Mouse (Mus musculus): ENCODE data around the gene Haus8. TPM values are rescaled to one million over a fixed set of nuclear protein-coding genes. Genes with fewer than 3 reads are reported as not detected.
"Not testable (repeated sequence)": the region's sequence is repeated elsewhere in the genome, so short reads cannot be mapped to it uniquely, and the experiment has no call there.

Haus8 gene
- total and polyA plus RNA-seq, 2 experiments, result 2.8 to 4.0 TPM

DNA sequence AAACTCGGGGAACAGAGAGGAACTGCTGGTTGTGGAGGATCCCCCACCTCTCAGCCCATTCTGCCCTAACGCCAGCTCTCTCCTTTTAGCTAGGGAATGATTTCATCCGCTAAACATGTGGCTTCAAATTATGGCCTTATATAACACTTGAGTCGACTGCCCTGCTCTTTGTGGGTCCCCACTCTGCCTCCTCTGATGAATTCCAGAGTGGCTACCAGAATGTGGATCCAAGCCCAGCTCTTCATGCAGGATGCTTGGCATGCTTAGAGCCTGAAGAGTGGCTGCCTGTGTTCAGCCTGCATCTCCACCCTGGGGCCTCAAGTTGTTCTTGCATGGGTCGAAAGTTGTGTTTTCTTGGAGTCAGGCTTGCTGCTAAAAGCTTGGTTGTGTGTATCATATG lies 9.9 kb upstream of the Haus8 start:
- no peaks in the 10 kb centered on the region for H3K4me1 ChIP-seq (ENCODE audit: control insufficient read depth, insufficient read depth, low read length)
- H3K9ac ChIP-seq (ENCODE audit: low read depth, low read length), result no peak overlapping the region
- no peak for DNase-seq (ENCODE audit: extremely low read depth, low read depth, low spot score)
- no peak overlapping the region for H3K4me3 ChIP-seq (ENCODE audit: insufficient read depth, low read depth, low read length)
- 86% methylated on average over 5 of the region's 5 CpGs for WGBS
- peaks cover 25% of the 10 kb centered on the region; the same call in 1 of the 2 replicates for H3K79me2 ChIP-seq (ENCODE audit: control insufficient read depth, insufficient read depth, low read length)
- no peaks in the 10 kb centered on the region for H3K27me3 ChIP-seq (ENCODE audit: control insufficient read depth, insufficient read depth, low read length)
- H3K27ac ChIP-seq (replicated peaks; ENCODE audit: insufficient read depth, low read depth, low read length), result no peak overlapping the region
- H3K36me3 ChIP-seq (ENCODE audit: control insufficient read depth, insufficient read depth, low read length), result no peaks in the 10 kb centered on the region
- TF ChIP-seq POLR2A (IDR thresholded peaks at IDR 0.05; ENCODE audit: extremely low read depth, insufficient read depth, low read length) (no peak), CTCF (IDR thresholded peaks at IDR 0.05; ENCODE audit: low read depth, low read length) (no peak)

DNA sequence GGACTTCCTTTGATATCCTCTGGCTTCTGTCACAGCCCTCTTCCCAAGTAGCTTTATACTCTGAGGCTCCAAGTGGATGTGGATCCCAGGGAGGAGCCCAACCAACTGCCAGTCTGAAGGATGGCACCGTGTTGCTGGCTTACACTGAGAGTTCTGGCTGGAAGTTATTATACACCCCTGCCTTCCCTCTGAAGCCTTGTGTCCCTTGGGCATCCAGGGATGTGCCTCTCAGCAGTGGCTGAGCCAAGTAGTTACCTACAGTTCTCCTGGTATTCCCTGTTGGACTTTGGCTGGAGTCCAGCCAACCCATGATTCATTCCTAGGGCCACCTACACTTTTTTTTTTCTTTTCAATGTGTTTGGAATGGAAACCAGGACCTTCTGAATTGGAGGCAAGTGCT lies 9.0 kb upstream of the Haus8 start:
- DNase-seq (ENCODE audit: extremely low read depth, low read depth, low spot score); H3K27me3 ChIP-seq (ENCODE audit: control insufficient read depth, insufficient read depth, low read length); H3K4me3 ChIP-seq (ENCODE audit: insufficient read depth, low read depth, low read length); H3K9ac ChIP-seq (ENCODE audit: low read depth, low read length); H3K36me3 ChIP-seq (ENCODE audit: control insufficient read depth, insufficient read depth, low read length); H3K4me1 ChIP-seq (ENCODE audit: control insufficient read depth, insufficient read depth, low read length); H3K27ac ChIP-seq (replicated peaks; ENCODE audit: insufficient read depth, low read depth, low read length): not testable (repeated sequence)
- peaks cover 29% of the 10 kb centered on the region; the same call in 1 of the 2 replicates for H3K79me2 ChIP-seq (ENCODE audit: control insufficient read depth, insufficient read depth, low read length)
- WGBS, result 88% methylated on average over 1 of the region's 1 CpGs

DNA sequence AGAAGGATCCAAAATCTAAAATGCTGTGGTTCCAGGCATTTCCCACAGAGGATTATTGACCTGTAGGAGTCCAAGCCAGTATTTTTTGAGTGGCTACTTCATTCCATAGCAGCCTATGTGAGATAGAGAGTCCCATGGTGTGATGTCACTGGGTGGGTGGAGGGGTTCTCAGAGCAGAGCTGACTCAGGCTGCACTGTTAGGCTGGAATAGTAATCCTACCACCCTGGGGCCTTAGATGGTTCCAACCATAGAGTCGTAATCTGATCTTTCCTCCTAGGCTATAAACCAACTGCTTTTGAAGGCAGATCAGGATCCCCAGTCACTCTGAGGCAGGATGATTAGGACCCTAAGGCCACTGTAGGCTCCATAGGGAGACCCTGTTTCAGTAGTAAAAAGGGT lies 6.7 kb upstream of the Haus8 start:
- H3K36me3 ChIP-seq (ENCODE audit: control insufficient read depth, insufficient read depth, low read length); DNase-seq (ENCODE audit: extremely low read depth, low read depth, low spot score); H3K27ac ChIP-seq (replicated peaks; ENCODE audit: insufficient read depth, low read depth, low read length); H3K4me3 ChIP-seq (ENCODE audit: insufficient read depth, low read depth, low read length); H3K27me3 ChIP-seq (ENCODE audit: control insufficient read depth, insufficient read depth, low read length); H3K4me1 ChIP-seq (ENCODE audit: control insufficient read depth, insufficient read depth, low read length); H3K9ac ChIP-seq (ENCODE audit: low read depth, low read length): not testable (repeated sequence)
- 97% methylated on average over 1 of the region's 1 CpGs for WGBS
- H3K79me2 ChIP-seq (ENCODE audit: control insufficient read depth, insufficient read depth, low read length), result peaks cover 49% of the 10 kb centered on the region; the same call in 1 of the 2 replicates

DNA sequence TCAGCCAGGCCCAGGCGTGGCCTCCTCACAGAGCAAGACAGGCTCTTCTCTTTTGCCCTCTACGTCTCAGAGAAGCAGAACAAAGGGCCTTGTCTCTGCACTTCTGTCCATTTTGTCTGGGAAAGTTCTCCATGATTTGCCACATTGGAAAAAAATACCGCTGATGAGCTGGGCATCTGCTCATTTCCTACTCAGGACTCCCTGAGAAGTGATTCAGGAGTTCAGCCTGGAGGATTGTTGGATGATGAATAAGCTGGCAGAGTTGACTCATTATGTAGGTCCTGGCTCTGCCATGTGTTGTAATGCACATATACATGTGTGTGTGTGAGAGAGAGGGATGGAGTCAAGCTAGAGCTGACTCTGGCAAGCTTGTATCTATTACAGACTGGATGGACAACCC lies 3.4 kb upstream of the Haus8 start:
- peaks cover 5% of the 10 kb centered on the region; the same call in 1 of the 2 replicates for H3K4me1 ChIP-seq (ENCODE audit: control insufficient read depth, insufficient read depth, low read length)
- H3K27me3 ChIP-seq (ENCODE audit: control insufficient read depth, insufficient read depth, low read length), result no peaks in the 10 kb centered on the region
- H3K79me2 ChIP-seq (ENCODE audit: control insufficient read depth, insufficient read depth, low read length), result peaks cover 43% of the 10 kb centered on the region; the same call in 1 of the 2 replicates
- H3K36me3 ChIP-seq (ENCODE audit: control insufficient read depth, insufficient read depth, low read length), result no peaks in the 10 kb centered on the region
- no peak overlapping the region for H3K4me3 ChIP-seq (ENCODE audit: insufficient read depth, low read depth, low read length)
- 96% methylated on average over 3 of the region's 3 CpGs for WGBS
- no peak overlapping the region for H3K9ac ChIP-seq (ENCODE audit: low read depth, low read length)
- TF ChIP-seq POLR2A (IDR thresholded peaks at IDR 0.05; ENCODE audit: extremely low read depth, insufficient read depth, low read length) (no peak), CTCF (IDR thresholded peaks at IDR 0.05; ENCODE audit: low read depth, low read length) (no peak)
- no peak overlapping the region for H3K27ac ChIP-seq (replicated peaks; ENCODE audit: insufficient read depth, low read depth, low read length)
- DNase-seq (ENCODE audit: extremely low read depth, low read depth, low spot score), result no peak

DNA sequence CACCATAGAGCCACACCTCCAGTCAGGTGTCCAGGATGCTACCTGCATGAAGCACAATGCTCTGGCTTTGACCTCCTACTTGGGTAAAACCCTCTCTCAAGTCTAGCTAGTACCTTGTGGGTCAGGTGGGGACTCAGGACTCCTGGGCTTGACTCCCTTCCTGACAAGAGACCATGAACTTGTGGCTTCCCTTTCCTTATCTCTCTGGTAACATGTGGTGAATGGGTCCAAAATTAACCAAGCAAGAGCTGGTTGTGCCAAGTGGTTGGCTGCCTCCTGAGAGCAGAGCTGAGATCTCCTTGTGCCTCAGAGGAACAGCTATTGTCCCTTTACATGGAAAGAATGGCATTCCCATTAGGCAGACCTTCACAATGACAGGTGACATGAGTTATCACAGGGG lies 1.7 kb upstream of the Haus8 start:
- Histone ChIP-seq H3K27me3 (ENCODE audit: control insufficient read depth, insufficient read depth, low read length) (no peaks in the 10 kb centered on the region), H3K27ac (replicated peaks; ENCODE audit: insufficient read depth, low read depth, low read length) (no peak overlapping the region), H3K79me2 (ENCODE audit: control insufficient read depth, insufficient read depth, low read length) (peaks cover 38% of the 10 kb centered on the region; the same call in 1 of the 2 replicates), H3K9ac (ENCODE audit: low read depth, low read length) (no peak overlapping the region), H3K4me1 (ENCODE audit: control insufficient read depth, insufficient read depth, low read length) (peaks cover 5% of the 10 kb centered on the region; the same call in 1 of the 2 replicates), H3K36me3 (ENCODE audit: control insufficient read depth, insufficient read depth, low read length) (no peaks in the 10 kb centered on the region), H3K4me3 (ENCODE audit: insufficient read depth, low read depth, low read length) (no peak overlapping the region)
- TF ChIP-seq CTCF (IDR thresholded peaks at IDR 0.05; ENCODE audit: low read depth, low read length), result no peak
- TF ChIP-seq POLR2A (IDR thresholded peaks at IDR 0.05; ENCODE audit: extremely low read depth, insufficient read depth, low read length), result no peak
- DNase-seq (ENCODE audit: extremely low read depth, low read depth, low spot score), result no peak

DNA sequence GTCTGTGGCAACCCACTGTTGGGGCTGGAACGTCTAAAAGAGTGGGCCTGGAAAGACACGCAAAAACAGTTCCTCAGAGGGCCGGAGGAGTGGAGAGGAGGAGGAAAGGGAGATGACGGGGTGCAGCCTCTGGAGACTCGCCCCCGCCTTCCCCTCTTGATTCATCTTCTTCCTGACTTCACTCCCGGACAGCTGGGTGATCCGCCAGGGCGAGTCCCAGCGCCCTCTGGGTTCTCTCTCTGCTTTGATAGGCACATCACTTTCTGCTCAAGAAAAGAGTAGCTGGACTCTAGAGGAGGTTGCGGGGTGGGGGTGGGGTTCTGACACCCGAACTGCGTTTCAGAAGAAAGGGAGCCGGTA lies 397 bp upstream of the Haus8 start:
- Histone ChIP-seq H3K4me3 (ENCODE audit: insufficient read depth, low read depth, low read length) (peak overlapping the region; percentile 89), H3K4me1 (ENCODE audit: control insufficient read depth, insufficient read depth, low read length) (peaks cover 5% of the 10 kb centered on the region; the same call in 1 of the 2 replicates), H3K9ac (ENCODE audit: low read depth, low read length) (peak overlapping the region; percentile 92), H3K27ac (replicated peaks; ENCODE audit: insufficient read depth, low read depth, low read length) (peak overlapping the region; percentile 67), H3K79me2 (ENCODE audit: control insufficient read depth, insufficient read depth, low read length) (peaks cover 34% of the 10 kb centered on the region; the same call in 1 of the 2 replicates), H3K36me3 (ENCODE audit: control insufficient read depth, insufficient read depth, low read length) (no peaks in the 10 kb centered on the region), H3K27me3 (ENCODE audit: control insufficient read depth, insufficient read depth, low read length) (no peaks in the 10 kb centered on the region)
- peak; percentile 31 for DNase-seq (ENCODE audit: extremely low read depth, low read depth, low spot score)
- WGBS, result 1% methylated on average over 14 of the region's 14 CpGs
- TF ChIP-seq POLR2A (IDR thresholded peaks at IDR 0.05; ENCODE audit: extremely low read depth, insufficient read depth, low read length) (no peak), CTCF (IDR thresholded peaks at IDR 0.05; ENCODE audit: low read depth, low read length) (no peak)
